Mouse (Mus musculus) cerebellum, adult 9-10 months (tissue): ENCODE measurements around the gene Stoml1.

ENCODE experiments used
- DNase-seq: peaks from one replicate; pipeline ENCODE4 v3.0.0; 2022

Gene Stoml1

DNA sequence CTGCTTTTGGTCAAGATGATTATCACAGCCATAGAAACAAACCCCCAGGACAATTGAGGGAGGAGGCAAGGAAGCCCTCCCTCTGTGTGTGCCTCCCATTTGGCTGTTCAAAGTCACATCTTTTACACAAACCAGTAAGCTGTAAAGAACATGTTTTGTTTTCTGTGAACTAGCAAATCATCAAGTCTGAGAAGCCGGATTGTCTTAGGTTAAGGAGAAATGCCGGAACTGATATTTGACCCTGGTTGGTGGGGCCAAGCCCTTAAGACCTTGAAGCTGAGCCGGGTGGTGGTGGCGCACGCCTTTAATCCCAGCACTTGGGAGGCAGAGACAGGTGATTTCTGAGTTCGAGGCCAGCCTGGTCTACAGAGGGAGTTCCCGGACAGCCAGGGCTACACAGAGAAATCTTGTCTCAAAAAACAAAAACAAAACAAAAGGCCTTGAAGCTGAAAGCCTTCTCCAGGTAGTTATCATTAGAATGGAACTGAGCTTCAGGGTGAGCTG, 21.2 kb downstream of the Stoml1 start:
- DNase-seq: no peak

DNA sequence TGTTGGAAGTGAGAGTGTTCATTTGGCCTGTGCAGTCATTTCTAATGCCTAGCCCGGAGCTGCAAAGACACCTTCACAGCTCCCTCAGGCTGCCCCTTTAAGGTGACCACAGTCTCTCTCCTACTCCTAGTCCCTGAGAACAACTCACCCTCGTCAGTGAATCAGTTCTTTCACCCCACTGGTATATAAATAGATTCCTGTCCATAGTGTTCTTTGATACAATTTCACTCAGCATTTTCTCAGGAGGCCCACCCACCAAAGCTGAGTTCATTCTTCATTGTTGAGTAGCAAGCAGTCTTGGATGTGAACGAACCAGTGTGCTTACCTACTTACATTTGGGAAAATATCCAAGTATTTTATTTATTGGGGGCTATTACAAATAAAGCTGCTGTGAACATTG, 21.7 kb downstream of the Stoml1 start:
- DNase-seq: no peak

DNA sequence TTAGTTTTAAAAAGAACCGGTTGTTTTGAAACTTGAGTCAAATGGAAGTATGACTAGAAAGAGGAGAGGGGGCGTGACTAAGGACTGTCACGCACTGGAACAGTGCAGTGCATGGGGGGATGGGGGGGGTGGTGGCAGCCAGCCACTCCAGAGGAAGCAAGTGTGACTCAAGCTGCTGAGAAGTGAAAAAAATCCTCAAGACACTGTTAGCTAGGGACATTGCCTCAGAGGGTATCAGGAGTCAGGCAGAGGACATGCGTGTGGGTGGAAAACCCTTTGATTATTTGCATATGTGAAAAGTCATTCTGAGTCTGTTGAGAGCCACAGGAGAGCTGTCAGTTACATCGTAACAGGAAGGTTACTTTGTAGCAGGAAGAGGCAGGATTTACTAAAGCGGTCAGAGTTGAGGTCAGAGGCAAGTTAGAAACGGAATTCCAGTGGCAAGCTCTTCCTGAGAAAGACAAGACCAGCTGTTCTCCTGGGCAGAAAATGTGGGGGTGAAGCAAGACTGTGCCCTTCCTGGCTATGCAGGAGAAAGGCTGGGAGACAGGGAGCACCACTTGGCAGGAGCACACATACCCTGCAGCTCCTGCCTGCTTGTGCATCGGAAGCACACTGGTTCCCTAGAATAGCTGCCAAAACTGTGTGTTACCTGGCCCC, 22.3 kb downstream of the Stoml1 start:
- peak; percentile 33 for DNase-seq

DNA sequence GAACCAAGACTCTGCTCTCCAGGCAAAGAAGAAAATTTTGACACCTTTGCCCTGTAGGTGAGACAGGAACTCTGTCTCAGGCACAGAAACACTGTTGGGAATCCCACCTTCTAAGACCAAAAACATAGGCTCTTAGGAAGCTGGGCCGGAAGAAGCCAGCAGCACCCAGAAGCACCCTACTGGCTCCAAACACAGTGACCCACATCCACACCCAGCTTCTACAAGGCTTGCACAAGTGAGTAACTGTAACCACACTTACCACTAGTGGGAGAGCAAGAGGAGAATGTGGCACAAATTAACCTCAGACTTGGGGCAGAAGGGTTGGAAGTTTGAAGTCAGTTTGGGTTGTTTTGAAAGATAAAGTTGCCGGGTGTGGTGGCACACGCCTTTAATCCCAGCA, 22.8 kb downstream of the Stoml1 start:
- DNase-seq: no peak

DNA sequence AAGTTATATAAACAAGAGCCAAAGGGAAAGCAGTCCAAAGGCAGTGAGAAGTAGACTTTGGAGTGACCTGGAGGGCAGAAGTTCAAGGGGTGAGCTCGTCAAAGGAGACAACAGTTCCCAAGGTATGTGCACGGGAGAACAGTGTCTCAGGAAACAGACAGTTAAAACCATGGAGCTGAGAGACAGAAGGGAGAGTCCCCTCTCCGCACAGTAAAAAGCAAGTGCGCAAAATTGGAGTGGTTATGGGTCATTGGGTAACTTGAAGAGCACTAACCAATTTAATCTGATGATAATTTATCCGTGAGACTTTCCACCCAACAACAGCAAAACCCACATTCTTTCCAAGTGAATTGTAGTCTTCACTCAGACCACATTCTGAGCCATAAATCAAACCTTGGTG, 23.4 kb downstream of the Stoml1 start:
- no peak for DNase-seq

DNA sequence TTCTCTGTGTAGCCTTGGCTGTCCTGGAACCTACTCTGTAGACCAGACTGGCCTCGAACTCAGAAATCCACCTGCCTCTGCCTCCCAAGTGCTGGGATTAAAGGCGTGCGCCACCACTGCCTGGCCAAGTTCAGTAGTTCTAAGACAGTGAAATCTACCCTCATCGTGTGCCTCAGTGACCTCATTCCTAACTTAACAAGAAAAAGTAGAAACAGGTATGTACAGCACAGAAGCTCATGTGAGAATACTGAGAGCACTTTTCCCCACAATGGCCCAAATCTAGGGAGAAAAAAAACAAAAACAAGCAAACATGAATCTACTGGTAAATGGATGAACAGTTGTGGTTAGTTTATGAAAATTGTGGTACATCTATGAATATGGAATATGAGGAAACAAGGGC, 25.3 kb downstream of the Stoml1 start:
- DNase-seq: no peak

DNA sequence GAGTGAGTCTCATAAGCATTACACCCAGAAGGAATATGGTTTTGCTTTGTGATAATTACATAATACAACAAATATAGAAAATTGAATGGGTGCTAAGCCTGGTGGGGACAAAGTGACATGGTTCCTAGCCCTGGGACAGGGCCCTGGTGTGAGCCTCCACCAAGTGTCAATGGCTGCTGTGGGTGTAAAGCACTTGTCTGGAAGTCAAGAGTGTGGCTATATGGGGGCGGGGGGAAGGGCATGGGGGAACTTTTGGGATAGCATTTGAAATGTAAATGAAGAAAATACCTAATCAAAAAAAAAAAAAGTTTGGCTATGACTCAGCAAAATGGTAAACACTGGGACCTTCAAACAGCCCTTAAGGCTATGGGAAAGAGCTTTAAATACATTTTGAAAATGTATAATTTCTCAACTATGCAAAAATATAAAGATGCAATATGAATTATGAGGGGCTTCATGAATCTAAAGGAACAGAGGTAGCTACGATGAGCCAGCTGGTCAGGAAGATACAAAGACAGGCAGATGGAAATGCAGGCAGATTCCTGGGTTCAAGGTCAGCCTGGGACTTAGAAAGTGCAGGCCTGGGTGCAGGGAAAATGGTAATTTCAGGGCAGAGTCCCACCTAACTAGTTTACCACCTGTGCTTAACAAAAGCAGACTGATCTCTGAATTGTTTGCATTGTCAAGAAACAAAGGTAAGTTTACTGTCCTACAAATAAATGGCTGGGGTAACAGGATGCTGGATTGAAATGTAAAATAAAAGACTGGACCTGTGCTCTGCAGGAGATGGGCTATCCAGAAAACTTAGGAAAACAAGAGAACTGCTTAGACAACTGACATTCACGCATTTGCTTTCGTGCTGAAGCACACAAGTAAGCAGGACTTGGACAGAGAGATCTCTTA, 26.1 kb downstream of the Stoml1 start:
- no peak for DNase-seq

DNA sequence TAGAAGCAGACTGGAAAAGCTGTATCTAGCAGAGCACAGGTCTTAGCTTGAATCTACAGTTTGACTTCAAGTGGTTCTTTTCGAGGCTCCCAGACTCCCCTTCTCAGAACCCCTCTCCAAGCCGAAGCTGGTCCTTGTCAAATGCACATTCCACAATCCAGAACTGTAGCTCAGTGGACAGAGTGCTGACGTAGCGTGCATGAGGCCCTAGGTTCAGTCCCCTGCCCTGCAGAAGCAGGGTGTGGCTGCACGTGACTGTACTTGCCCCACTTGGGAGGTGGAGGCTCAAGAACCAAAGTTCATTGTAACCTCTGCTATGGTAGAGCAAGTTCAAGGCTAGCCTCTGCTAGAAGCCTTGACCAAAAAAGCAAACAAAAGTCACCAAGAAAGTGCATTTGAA, 26.8 kb downstream of the Stoml1 start:
- DNase-seq: no peak

DNA sequence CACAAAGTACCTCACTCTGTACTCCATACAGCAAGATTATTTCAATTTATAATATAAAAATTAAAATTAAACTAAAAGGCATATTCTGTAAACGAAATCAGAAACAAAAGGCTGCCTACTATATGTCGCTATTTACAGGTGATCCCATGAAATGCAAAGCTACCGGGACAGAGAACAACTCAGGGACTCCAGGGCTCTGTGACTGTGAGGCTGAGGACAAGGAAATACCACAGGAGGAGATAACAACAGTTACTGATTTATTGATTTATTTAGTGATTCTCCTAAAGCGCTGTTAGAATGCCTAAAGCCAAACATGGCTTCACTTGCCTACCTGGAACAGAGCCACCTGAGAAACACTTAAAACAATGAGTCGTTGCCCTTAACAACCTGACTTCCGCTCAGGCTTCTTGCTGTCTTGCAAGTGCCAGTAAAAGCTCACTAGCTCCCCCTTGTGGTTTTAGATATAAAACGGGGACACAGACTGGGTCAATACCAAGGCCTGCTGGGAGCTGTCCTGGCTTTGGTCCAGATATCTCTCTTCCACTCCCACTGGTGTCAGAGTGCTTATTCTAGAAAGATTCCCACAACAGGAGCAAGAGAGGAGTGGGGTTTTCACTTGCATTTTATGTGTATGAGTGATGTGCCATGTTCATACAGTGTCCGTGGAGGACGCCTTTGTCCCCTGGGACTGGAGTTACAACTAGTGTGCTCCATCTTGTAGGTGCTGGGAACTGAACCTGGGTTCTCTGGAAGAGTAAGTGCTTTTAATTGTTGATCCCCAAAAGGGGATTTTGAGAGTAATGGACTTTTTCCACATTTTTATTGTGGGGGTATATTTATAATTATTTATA, 27.5 kb downstream of the Stoml1 start:
- peak; percentile 85 for DNase-seq

DNA sequence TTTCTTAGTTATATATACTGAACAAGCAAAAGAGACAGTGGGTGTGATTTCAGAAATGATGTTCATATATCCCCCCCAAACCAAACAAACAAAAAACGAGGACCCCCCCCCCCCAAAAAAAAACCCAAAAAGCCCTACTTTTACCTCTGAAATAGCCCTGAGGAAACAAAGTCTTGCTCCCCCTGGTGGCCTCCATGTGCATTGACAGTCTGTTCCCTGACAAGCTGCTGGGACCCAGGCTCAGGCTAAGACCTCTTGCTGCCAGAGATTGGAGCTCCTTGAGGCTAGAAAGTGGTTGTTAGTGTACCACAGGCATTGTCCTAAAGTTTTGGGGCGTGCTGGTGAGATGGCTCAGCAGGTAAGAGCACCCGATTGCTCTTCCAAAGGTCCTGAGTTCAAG, 28.6 kb downstream of the Stoml1 start:
- peak; percentile 35 for DNase-seq

DNA sequence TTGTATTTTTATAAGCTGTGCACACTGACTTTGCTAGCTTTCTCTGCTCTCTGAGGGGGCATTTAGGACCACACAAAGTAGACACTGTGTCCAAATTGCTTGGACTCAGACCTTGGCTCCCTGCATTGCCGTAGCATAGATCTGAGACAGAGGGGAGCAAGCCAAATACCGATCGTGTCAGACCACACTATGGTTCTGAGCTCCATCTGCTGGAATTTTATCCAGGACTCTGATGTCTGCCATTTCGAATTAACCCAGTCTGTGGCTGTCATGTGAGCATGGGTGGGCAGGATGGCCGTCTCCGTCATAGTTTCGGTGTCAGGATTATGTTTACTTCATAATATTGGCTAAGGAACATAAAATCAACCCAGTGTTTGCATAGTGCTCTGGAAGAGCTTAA, 30.5 kb downstream of the Stoml1 start:
- no peak for DNase-seq

DNA sequence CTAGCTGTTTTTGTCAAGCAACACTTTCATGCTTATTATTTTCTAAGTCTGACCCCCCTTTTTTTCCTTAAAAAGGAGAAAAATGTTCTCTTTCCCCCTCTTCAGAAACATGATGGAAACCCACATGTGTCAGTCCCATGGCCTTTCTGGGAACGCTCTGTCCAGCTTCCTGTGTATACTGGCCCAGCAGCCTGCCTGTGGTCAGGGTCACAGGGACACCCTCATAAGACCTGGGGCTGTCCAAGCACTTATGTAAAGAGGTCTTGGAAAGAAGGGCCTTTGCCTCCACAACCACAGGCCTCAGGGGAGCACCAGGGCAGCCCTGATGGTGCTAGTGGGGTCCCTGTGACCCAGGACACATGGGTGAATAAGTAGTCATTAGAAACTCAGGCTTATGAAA, 36.1 kb downstream of the Stoml1 start:
- no peak for DNase-seq

DNA sequence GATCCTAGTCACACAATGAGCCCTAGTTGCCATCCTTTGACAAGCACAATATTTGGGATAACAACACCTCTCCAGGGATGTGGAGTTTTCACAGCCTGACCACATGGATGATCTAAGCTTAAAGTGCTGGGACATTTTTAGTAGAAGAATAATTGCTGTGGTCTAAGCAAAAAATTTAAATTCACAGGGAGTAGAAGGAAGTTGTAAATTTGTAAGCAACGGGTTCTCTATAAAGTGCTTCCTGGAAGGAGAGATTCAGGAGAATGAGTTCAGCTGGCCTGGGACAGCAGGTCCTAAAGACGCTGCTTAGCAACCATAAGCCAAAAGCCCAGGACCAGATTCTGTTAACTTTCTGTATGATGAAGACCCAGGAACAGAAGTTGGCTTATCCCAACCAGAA, 36.9 kb downstream of the Stoml1 start:
- no peak for DNase-seq

DNA sequence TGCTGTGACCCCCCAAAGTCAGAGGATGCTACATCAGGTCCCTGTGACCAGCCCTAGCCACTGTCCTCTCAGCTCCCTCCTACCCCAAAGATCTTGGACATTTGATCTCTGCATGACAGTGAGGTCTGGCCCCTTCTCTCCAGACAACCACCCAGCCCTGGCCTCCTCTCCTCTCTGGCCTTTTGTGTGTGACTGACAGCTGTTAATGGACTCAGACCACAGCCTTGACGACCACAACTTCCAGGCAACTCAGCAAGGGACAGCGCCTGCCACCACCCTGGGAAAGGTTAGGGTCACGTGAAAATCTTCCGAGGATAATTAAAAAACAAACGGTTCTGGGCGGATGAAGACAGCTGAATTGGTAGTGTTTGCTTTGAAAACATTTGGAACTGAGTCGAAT, 41.6 kb downstream of the Stoml1 start:
- no peak for DNase-seq

DNA sequence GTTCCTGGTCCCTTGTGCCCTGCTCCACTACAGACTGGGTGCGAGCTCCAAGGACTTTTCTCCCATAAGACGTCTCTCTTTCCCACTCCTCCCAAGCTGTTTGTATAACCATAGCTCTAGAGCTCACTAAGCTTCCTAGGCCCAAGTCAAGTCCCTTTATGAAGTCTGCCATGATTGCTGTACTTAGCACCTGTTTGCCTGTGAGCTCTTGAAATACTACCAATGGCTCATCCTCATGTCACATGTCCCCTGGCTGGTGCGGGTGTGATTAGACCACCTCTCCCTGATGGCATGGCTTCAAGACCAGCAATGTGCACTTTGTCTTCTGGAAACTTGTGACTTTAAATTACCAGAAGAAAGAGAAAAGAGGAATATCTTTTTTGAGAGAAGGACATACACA, 42.4 kb downstream of the Stoml1 start:
- no peak for DNase-seq

DNA sequence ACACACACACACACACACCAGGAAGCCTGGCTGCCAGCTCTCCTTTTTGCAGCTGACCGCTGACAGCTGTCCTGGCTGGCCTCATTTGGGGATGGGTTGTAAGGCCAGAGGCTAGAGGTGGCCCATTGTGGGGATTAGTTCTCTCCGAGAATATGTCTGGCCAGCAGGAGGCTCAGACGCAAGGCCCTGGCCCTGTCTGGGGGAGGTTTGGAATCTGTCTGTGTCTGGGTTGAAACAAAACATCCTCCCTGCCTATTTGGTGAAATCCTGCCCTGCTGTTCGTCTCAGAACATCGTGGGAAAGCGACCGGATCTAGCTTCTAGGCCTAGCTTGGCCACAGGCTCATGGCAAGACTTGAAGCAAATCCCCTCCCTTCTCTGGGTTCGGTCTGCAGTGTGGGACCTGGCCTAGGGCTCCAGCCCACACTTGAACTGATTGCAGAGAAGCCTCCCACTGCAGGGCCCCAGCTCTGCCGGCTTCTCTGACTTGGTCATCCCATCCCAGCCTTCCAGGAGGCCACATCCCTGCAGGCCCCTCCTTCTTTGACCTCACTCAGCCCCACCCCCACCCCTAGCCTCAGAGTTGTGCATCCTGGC, 42.9 kb downstream of the Stoml1 start:
- no peak for DNase-seq

DNA sequence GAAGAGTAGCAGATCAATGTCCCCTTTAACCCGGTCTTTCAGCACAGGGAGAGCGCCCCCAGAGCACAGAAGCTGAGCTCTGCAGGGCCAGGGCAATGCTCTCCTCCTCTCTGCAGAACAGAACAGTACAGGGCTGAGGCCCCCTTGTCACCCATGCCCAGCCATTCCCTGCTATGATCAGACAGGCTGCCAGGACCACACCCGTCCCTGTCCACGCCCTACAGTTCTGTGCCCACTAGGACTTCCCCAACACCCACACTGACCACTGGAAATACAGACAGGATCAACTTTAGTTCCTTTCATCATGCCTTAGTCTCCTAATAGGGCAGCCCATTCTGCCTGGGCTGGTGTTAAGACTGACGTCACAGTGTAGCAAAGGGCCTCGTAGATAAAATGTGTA, 44.1 kb downstream of the Stoml1 start:
- DNase-seq: no peak

DNA sequence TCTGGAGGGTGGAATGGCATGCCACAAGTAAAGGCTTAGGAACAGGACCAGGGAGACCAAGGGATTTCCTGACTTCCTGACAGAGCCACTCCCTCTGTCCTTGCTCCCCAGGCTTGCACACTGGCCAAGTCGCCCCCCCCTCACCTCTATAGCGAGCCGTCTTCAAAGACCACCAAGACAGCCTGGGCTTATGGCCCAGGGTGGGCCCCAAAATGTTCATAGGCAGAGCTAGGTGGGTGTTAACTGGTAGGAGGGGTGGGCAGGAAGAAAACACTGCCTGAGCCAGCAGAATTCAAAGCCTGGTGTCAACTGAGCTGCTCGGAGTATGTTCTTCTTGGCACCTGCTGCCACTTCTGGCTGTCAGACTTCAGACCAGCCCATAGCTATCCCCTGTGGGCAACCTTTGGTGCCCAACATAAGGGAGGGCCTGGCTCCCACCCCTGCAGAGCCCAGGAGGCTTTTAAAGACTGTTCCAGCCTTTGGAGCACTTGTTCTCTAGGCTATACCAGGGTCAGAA, 45.1 kb downstream of the Stoml1 start:
- no peak for DNase-seq

DNA sequence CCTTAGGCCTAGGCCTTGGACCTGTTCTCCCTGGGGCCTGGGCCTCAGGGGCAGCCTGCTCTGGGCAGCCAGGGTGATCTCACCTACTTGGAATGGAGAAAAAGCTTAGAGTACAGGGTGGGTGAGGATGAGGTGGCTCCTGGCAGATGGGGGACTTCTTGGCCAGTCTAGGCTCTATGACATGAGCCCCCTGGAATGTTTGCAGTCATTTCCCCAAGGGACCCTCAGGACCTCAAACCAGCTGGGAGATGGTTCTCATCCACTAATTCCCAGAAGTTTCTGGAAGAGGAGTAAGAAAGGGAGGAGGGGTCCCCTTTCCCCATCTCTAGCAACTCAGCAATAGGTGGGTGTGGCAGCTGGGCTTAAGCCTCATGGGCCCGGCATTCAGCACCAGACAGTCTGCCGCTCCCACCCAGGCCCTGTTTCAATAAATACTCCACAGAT, 46.4 kb downstream of the Stoml1 start:
- no peak for DNase-seq

DNA sequence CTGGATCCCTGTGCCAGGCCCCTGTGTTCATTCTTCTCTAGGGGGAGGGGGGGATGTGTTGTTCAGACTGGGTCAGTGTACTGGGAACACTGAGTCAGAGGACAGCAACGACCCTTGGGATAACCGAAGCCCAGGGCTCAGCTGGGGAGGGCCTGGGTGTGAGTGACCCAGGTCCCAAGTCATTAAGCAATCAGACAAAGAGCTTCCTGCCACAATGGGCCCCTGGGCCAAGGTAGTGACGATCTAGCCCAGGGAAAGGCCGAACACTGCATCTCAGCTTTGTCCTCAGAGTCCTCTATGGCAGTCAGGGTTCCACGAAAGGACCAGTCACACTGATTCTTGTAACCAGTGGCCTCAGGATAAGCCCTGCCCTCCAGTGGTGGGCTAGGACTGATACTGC, 50.2 kb downstream of the Stoml1 start:
- no peak for DNase-seq

DNA sequence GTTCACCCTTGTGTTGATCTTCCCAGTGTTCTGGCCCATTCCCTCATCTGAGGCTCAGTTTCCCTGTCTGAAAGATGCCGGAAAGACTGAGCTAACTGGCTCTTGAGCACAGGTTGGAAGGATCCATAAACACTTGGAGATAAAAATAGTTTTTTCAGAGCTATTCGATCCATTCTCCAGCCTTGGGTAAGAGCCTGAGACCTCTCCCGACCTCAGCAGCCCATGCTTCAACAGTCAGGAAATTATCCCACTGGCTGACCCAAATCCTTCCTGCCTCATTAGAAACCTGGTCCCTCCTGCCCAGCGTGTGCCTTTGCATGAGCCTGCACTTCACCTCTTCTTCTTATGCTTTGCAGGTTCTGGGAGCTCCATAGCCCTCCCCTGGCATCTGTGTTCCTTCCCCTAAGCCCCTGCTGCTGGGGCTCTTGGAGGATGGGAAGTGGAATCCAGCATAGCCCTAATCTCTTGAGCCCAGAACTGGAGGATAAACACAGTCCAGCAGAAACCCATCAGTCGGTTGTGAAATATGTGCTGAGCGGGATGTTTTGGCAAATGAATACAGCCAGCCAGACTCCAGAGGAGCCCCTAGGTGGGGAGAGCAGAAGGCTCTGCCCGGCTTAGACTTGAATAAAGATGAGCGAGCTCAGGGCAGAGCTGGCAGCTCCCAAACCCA, 50.8 kb downstream of the Stoml1 start:
- DNase-seq: no peak

DNA sequence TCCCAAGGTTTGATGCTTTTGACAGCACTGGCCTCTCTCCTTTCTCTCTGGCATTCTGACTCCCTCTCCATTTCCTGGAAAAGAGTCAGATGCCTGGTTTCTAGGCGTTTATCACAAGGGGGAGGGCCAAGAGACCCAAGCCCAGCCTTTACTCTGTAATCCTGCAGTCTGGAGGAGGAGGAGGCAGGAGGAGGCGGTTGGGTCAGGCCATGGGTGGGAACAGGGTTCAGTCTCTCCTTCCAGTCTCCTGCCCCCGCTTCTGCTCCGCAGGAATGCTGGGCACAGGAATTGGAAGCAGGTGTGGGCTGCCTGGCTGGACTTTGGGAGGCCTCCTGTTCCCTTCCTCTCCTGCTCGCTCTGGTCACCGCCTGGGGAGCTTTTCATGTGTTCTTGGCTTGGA, 52.7 kb downstream of the Stoml1 start:
- peak; percentile 15 for DNase-seq
